Mouse (Mus musculus) brain, embryonic 14.5 days (tissue): Measurements from ENCODE around the gene Atrnl1.

Source experiments
- CTCF ChIP-seq: fragments of 200-500 bp; IDR thresholded peaks from 2 replicates; pipeline ENCODE4 v1.5.1; 2012; ENCODE audit warnings: inconsistent platforms, mild to moderate bottlenecking, moderate library complexity, borderline replicate concordance; ENCODE audit not compliant: insufficient read depth, insufficient read length; ENCODE audit errors: extremely low read depth
- POLR2A ChIP-seq: fragments of 200-500 bp; IDR thresholded peaks from 2 replicates; pipeline ENCODE4 v1.6.1; 2012; ENCODE audit warnings: mild to moderate bottlenecking, inconsistent platforms, borderline replicate concordance; ENCODE audit not compliant: poor library complexity, insufficient read depth, insufficient read length, severe bottlenecking; ENCODE audit errors: extremely low read depth

DNA sequence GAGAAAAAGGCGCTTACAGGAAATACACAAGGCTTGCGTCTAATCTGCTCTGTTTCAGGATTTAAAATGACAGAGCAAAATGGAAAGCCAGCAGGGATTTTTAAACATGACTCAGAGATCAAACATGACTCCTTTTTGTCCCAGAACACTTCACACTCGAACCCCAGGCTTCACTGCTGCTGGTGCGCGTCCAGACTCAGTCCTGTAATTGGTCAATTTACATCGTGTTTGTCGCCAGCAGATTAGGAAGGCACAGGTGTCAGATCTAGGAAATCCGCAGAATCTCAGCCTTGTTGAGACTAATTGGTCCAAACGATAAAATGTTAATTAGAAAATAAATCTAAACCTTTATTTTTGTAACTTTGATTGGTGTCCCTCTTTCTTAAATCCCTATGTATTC, 448.9 kb downstream of the Atrnl1 start:
- TF ChIP-seq CTCF (no peak), POLR2A (no peak)
